Mouse (Mus musculus): ENCODE measurements around the gene Zfp846. TPM values are rescaled to one million over a fixed set of nuclear protein-coding genes. Genes with fewer than 3 reads are reported as not detected.

Gene Zfp846
- 14.0 TPM for polyA plus RNA-seq (2015; fragmentation: Illumina TruSeq; extraction: RNeasy Lipid Tissue Mini Kit (QIAGEN cat#74804); ENCODE audit: low read depth, low replicate concordance)

GRCm38 (mm10) chr9:20581175-20581634 is at the start of gene Zfp846:
TSS of gene Zfp846 (plus strand) at chr9:20581291.

GRCm38 (mm10) chr9:20642101-20642895 is 61.2 kb downstream of the Zfp846 start, which contains the start of gene Ubl5:
TSS of gene Ubl5 (plus strand) at chr9:20642878.

GRCm38 (mm10) chr9:20644360-20645081 is 63.4 kb downstream of the Zfp846 start, which contains the start of gene Fbxl12:
TSS of gene Fbxl12 (minus strand) at chr9:20644767.

GRCm38 (mm10) chr9:20651602-20652259 is 70.6 kb downstream of the Zfp846 start, which contains the start of gene Pin1:
TSS of gene Pin1 (plus strand) at chr9:20652095.

Other genes starting within 250 kb of the Zfp846 start
- not detected for gene Olfr18, start 245.2 kb upstream of the Zfp846 start, polyA plus RNA-seq (2015; fragmentation: Illumina TruSeq; extraction: RNeasy Lipid Tissue Mini Kit (QIAGEN cat#74804); ENCODE audit: low read depth, low replicate concordance)
- 19.7 TPM for gene Zfp560, start 196.1 kb upstream of the Zfp846 start, polyA plus RNA-seq (2015; fragmentation: Illumina TruSeq; extraction: RNeasy Lipid Tissue Mini Kit (QIAGEN cat#74804); ENCODE audit: low read depth, low replicate concordance)
- 9.5 TPM for gene Zfp26, start 121.1 kb upstream of the Zfp846 start, polyA plus RNA-seq (2015; fragmentation: Illumina TruSeq; extraction: RNeasy Lipid Tissue Mini Kit (QIAGEN cat#74804); ENCODE audit: low read depth, low replicate concordance)
- 30.3 TPM for gene Zfp426, start 88.5 kb upstream of the Zfp846 start, polyA plus RNA-seq (2015; fragmentation: Illumina TruSeq; extraction: RNeasy Lipid Tissue Mini Kit (QIAGEN cat#74804); ENCODE audit: low read depth, low replicate concordance)
- 22.8 TPM for gene Zfp266, start 59.9 kb upstream of the Zfp846 start, polyA plus RNA-seq (2015; fragmentation: Illumina TruSeq; extraction: RNeasy Lipid Tissue Mini Kit (QIAGEN cat#74804); ENCODE audit: low read depth, low replicate concordance)
- gene Ubl5, start 61.6 kb downstream of the Zfp846 start, polyA plus RNA-seq (2015; fragmentation: Illumina TruSeq; extraction: RNeasy Lipid Tissue Mini Kit (QIAGEN cat#74804); ENCODE audit: low read depth, low replicate concordance): 642 TPM
- 16.8 TPM for gene Fbxl12, start 63.5 kb downstream of the Zfp846 start, polyA plus RNA-seq (2015; fragmentation: Illumina TruSeq; extraction: RNeasy Lipid Tissue Mini Kit (QIAGEN cat#74804); ENCODE audit: low read depth, low replicate concordance)
- 44.8 TPM for gene Pin1, start 70.8 kb downstream of the Zfp846 start, polyA plus RNA-seq (2015; fragmentation: Illumina TruSeq; extraction: RNeasy Lipid Tissue Mini Kit (QIAGEN cat#74804); ENCODE audit: low read depth, low replicate concordance)
- 130 TPM for gene Olfm2, start 165.1 kb downstream of the Zfp846 start, polyA plus RNA-seq (2015; fragmentation: Illumina TruSeq; extraction: RNeasy Lipid Tissue Mini Kit (QIAGEN cat#74804); ENCODE audit: low read depth, low replicate concordance)
- 1.4 TPM for gene Col5a3, start 233.8 kb downstream of the Zfp846 start, polyA plus RNA-seq (2015; fragmentation: Illumina TruSeq; extraction: RNeasy Lipid Tissue Mini Kit (QIAGEN cat#74804); ENCODE audit: low read depth, low replicate concordance)
- gene Rdh8, start 237.2 kb downstream of the Zfp846 start, polyA plus RNA-seq (2015; fragmentation: Illumina TruSeq; extraction: RNeasy Lipid Tissue Mini Kit (QIAGEN cat#74804); ENCODE audit: low read depth, low replicate concordance): not detected